Mouse (Mus musculus) cerebellum, postnatal 14 days (tissue): Measurements from ENCODE around the gene Gas2l2.

Experiments
- DNase-seq, 2 experiments: peaks; one replicate each; pipeline ENCODE4 v3.0.0; 2021; ENCODE audit warnings: mixed read lengths in 2 of 2

The Gas2l2 gene

DNA sequence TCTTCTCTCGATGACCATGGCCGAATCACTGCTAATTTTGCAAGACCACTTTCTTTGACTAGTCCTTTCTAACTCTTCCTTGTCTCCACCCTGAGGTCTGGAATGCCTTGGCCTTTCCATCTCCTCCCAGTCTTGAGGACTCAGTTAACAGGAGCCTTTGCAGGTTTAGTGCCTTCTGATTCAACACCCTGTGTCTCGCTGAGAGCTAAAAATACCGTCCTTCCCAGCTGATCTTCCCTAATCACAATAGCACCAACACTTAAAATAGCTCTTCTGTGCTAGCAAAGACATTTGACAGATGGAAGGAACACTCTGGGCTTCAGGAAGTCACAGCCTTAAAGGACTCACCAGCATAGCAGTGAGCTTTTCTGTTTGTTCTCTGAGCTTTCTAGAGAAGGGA, 36.2 kb downstream of the Gas2l2 start:
- peak in 1 of 2 experiments; percentile 32 for DNase-seq

GRCm38 (mm10) chr11:83383532-83383887, 45.7 kb downstream of the Gas2l2 start:
- no peak for DNase-seq

GRCm38 (mm10) chr11:83382876-83383531, 46.3 kb downstream of the Gas2l2 start:
- DNase-seq = no peak

GRCm38 (mm10) chr11:83379745-83380341, 49.4 kb downstream of the Gas2l2 start:
- no peak for DNase-seq
